Mouse (Mus musculus) right cerebral cortex, postnatal 14 days (tissue): ENCODE results near the gene Tlnrd1.

ENCODE experiments used
- DNase-seq: peaks from one replicate; pipeline ENCODE4 v3.0.0; 2022

The Tlnrd1 gene

DNA sequence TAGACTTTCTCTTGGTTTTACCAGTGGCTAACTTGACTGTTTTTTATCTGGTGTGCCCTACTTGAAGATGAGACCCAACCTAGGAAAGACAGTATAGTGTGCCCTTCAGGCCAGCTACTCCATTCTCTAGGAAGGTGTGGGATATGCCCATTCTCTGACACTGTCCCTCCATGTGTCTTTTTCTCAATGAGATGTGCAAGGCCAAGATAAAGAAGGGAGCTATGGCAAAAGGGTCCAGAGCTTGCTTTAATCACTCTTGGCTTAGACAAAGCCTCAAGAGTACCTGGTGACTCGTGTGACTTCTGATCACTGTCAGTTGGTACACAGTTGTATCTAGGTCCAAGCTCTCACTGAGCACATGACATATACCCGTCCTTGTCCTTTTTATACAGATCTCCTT, 44.0 kb downstream of the Tlnrd1 start:
- no peak for DNase-seq

DNA sequence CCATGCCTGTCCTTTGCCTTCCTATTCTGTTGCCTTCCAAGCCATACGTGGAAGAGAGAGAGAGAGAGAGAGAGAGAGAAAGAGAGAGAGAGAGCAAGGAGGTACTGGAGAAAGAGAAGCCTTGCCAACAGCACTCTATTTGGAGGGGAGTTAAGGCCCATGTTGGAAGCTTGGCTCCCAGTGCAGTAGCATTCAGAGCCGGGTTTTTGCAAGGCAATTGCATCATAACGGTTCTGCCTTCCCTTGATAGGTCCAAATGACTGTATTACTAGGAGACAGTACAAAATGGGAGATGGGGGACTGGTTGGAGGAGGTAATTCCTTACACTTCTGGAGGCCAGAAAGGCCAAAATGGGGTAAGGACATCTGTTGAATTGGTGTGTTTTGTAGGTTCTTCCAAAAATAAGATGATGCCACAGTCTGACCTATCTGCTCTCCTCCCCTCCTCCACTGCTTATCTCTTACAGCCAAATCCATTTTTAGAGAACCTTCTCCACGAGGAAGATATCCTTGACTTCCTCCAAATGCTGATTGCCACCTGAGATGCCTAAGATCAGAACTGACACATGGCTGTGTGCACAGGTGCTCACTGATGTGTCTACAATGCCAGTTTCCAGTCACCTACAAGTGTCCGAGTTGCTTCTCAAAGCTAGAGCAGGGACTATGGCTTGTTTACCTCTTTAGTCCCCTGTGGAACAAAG, 45.4 kb downstream of the Tlnrd1 start:
- no peak for DNase-seq
